Mouse (Mus musculus) forebrain, embryonic 16.5 days (tissue): ENCODE measurements at regions not wholly inside any gene's neighbourhood (a gene's known extent, or its start where the extent isn't known, plus 50 kb on each side); places are given as distances from the start of the nearest gene placed in this dataset.

Experiments
- ATAC-seq: fragments of 200-750 bp; cut with Nextera tagmentation; 2 replicates; pipeline ENCODE4 v1.8.0; 2017; ENCODE audit warnings: mild to moderate bottlenecking, moderate library complexity
- H3K27ac ChIP-seq: fragments of 300-500 bp; sonication (generic); 2 replicates; pipeline ENCODE4 v1.5.1; 2014; ENCODE audit warnings: low read length, control low read depth
- H3K27me3 ChIP-seq: fragments of 300-500 bp; sonication (generic); replicated peaks from 2 replicates; pipeline ENCODE4 v1.6.1; 2014; ENCODE audit warnings: low read length; ENCODE audit not compliant: control insufficient read depth, insufficient read depth
- H3K36me3 ChIP-seq: fragments of 300-500 bp; sonication (generic); 2 replicates; pipeline ENCODE4 v1.6.1; 2014; ENCODE audit not compliant: control insufficient read depth, insufficient read depth
- H3K4me1 ChIP-seq: fragments of 300-500 bp; sonication (generic); replicated peaks from 2 replicates; pipeline ENCODE4 v1.6.1; 2014; ENCODE audit warnings: low read length; ENCODE audit not compliant: control insufficient read depth, insufficient read depth
- H3K4me2 ChIP-seq: fragments of 300-500 bp; sonication (generic); 2 replicates; pipeline ENCODE4 v1.6.1; 2014; ENCODE audit warnings: mild to moderate bottlenecking, low read length, control low read depth
- H3K4me3 ChIP-seq: fragments of 300-500 bp; sonication (generic); replicated peaks from 2 replicates; pipeline ENCODE4 v1.5.1; 2014; ENCODE audit warnings: mild to moderate bottlenecking, low read length, control low read depth
- H3K9ac ChIP-seq: fragments of 300-500 bp; sonication (generic); replicated peaks from 2 replicates; pipeline ENCODE4 v1.6.1; 2014; ENCODE audit warnings: low read depth, low read length, control low read depth
- H3K9me3 ChIP-seq: fragments of 300-500 bp; sonication (generic); 2 replicates; pipeline ENCODE4 v1.6.1; 2016; ENCODE audit warnings: low read length; ENCODE audit not compliant: control insufficient read depth
- WGBS: fragments of 180-500 bp; shearing (Covaris S2); extraction: QIAGEN DNeasy Blood & Tissue Kit; methylation state at CpG from one replicate; pipeline ENCODE4 v1.1.7; 2014; 5-methylcytosine and 5-hydroxymethylcytosine counted together

DNA sequence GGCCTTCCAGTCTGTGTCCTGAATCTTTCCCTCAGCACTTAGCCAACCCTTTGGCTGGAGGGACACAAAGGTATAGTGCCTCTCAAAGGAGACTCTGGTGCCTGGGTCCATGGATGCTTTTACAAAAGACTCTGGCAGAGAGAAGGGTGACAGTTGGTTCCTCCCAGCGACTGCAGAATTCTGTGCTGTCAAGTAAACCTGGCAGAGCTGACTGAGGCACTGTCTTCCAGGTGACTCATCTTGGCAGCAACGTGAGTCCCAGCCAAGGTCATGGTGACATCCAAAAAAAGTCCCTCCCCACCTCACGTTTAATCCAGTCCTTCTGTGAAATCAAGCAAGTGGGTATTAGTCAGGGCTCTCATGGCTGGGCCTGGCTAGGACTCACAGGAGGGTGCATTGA, 150.3 kb downstream of the Fam43a start:
- Histone ChIP-seq H3K4me1 (no peaks in the 10 kb centered on the region), H3K9me3 (no peaks in the 10 kb centered on the region), H3K4me3 (no peak overlapping the region), H3K27me3 (no peaks in the 10 kb centered on the region), H3K9ac (no peak overlapping the region), H3K27ac (no peak overlapping the region), H3K36me3 (no peaks in the 10 kb centered on the region), H3K4me2 (no peak overlapping the region)
- ATAC-seq, result no peak
- 54% methylated on average over 3 of the region's 3 CpGs for WGBS

- no peaks in the 10 kb centered on the region for H3K9me3 ChIP-seq
- H3K4me1 ChIP-seq, result no peaks in the 10 kb centered on the region
- ATAC-seq, result no peak
- H3K27ac ChIP-seq, result no peak overlapping the region
- H3K36me3 ChIP-seq, result no peaks in the 10 kb centered on the region
- H3K4me3 ChIP-seq, result no peak overlapping the region
- H3K27me3 ChIP-seq, result no peaks in the 10 kb centered on the region
- WGBS, result 80% methylated on average over 2 of the region's 2 CpGs
- no peak overlapping the region for H3K4me2 ChIP-seq
- no peak overlapping the region for H3K9ac ChIP-seq
Observed at GRCm38 (mm10) chr16:30755771-30756170, 156.2 kb downstream of the Fam43a start.

DNA sequence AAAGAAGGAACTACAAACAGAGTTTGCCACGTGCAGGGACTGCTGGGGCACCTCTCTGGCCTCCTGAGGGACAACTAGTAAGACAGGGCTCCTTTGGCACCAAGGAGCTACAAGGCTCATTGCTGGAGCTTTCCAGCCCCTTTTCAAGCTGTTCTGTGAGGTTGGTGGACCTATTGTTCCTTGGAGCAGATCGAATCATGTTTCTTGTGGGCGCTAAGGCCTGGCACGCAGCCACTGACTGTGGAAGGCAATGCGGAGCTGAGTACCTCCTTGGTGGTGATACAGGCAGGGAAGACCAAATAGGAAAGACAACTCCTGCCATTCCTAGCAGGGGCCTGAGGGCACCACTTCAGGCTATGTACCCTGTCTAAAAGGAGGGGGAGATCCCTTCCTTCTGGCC, 157.2 kb downstream of the Fam43a start:
- Histone ChIP-seq H3K4me1 (no peaks in the 10 kb centered on the region), H3K27ac (no peak overlapping the region), H3K4me2 (no peak overlapping the region), H3K4me3 (no peak overlapping the region), H3K9me3 (no peaks in the 10 kb centered on the region), H3K9ac (no peak overlapping the region), H3K36me3 (no peaks in the 10 kb centered on the region), H3K27me3 (no peaks in the 10 kb centered on the region)
- WGBS, result 71% methylated on average over 5 of the region's 5 CpGs
- no peak for ATAC-seq

GRCm38 (mm10) chr16:30757556-30757955, 158.0 kb downstream of the Fam43a start:
- H3K27me3 ChIP-seq, result no peaks in the 10 kb centered on the region
- H3K36me3 ChIP-seq, result no peaks in the 10 kb centered on the region
- H3K4me1 ChIP-seq, result no peaks in the 10 kb centered on the region
- H3K4me3 ChIP-seq, result no peak overlapping the region
- H3K27ac ChIP-seq, result no peak overlapping the region
- WGBS, result 67% methylated on average over 3 of the region's 3 CpGs
- ATAC-seq, result no peak
- H3K4me2 ChIP-seq, result no peak overlapping the region
- H3K9me3 ChIP-seq, result no peaks in the 10 kb centered on the region
- no peak overlapping the region for H3K9ac ChIP-seq

GRCm38 (mm10) chr16:30758041-30758440, 158.5 kb downstream of the Fam43a start:
- 82% methylated on average over 6 of the region's 6 CpGs for WGBS
- no peak overlapping the region for H3K27ac ChIP-seq
- no peak overlapping the region for H3K9ac ChIP-seq
- H3K4me3 ChIP-seq, result no peak overlapping the region
- H3K27me3 ChIP-seq, result no peaks in the 10 kb centered on the region
- no peaks in the 10 kb centered on the region for H3K4me1 ChIP-seq
- H3K36me3 ChIP-seq, result no peaks in the 10 kb centered on the region
- no peak overlapping the region for H3K4me2 ChIP-seq
- ATAC-seq, result no peak
- H3K9me3 ChIP-seq, result no peaks in the 10 kb centered on the region

DNA sequence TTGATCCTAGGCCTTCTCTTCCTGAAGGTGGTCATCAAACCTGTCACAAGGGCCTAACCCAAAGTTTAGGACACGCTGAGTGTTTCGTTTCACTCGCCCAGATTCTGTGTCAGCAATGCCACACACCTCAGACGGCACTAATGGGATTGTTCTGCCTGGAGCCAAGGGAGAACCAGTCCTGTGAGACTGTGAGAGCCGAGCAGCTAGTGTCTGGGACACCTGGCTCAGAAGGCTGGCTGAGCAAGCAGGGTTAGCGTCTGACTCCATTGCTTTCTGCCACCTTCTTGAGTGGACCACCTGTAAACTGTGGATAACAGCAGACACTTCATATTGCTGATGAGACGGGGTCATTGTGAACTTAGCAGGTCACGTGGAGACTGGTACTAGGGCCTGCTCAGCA, 160.0 kb downstream of the Fam43a start:
- Histone ChIP-seq H3K9ac (no peak overlapping the region), H3K4me2 (no peak overlapping the region), H3K27ac (no peak overlapping the region), H3K4me3 (no peak overlapping the region), H3K27me3 (no peaks in the 10 kb centered on the region), H3K9me3 (no peaks in the 10 kb centered on the region), H3K36me3 (no peaks in the 10 kb centered on the region), H3K4me1 (no peaks in the 10 kb centered on the region)
- WGBS, result 77% methylated on average over 8 of the region's 8 CpGs
- no peak for ATAC-seq

DNA sequence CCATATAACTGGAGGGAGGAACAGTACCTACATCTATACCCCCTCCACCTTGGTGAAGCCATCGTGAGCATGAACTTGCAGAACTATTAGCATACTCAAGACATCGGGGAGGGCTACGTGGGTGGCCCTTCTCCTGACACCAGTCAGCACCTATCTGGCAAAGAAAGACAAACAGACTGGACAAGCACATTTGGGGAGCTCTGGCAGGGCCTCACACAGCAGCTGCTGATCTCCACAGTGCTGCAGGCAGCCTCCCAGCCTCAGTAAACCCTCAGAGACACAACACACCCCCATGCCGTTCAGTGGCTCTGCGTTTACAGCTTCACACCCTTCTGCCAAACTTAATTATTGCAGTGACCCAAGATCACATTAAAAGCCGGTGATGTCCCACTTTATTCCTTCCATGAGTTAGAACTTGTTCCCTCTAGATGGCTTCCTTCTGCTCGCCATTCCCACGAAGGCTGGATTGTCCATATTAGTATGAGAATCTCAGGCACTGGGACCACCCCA, 161.7 kb downstream of the Fam43a start:
- no peak overlapping the region for H3K4me2 ChIP-seq
- H3K9me3 ChIP-seq, result no peaks in the 10 kb centered on the region
- no peak overlapping the region for H3K4me3 ChIP-seq
- H3K27me3 ChIP-seq, result no peaks in the 10 kb centered on the region
- H3K4me1 ChIP-seq, result no peaks in the 10 kb centered on the region
- no peak for ATAC-seq
- WGBS, result 75% methylated on average over 8 of the region's 8 CpGs
- no peak overlapping the region for H3K27ac ChIP-seq
- H3K36me3 ChIP-seq, result no peaks in the 10 kb centered on the region
- H3K9ac ChIP-seq, result no peak overlapping the region

DNA sequence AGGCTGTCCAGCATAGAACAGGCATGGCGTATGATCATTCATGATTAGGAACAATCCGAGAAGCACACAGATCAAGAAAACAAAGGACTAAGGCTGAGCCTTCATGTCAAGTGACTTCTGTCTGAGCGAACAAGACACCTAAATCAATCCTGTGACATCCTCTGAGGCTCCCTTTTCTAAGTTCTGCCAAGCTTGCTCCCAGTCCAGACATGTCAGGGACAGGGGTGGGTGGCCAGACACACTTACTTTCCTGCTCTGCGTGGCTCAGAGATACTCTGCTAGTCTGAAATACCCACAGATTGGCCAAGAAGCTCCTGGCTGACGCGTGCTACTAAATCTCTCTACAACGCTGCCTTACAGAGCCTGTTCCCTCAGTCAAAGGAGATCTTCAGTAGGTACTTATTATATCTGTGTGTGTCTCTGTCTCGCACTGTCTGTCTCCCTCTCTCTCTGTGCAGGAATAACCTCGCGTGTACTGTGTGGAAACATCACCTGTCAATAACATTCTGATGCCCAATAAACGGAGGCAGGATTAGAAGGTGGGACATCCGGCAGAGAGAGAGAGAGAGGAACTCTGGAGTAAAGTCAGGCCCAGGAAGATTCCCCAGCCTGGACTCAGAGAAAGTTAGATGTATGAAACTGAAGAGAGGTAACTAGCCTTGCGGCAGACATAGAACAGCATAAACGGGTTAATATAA, 163.5 kb downstream of the Fam43a start:
- H3K36me3 ChIP-seq, result no peaks in the 10 kb centered on the region
- H3K27me3 ChIP-seq, result no peaks in the 10 kb centered on the region
- H3K9me3 ChIP-seq, result no peaks in the 10 kb centered on the region
- H3K9ac ChIP-seq, result no peak overlapping the region
- no peak for ATAC-seq
- H3K4me1 ChIP-seq, result no peaks in the 10 kb centered on the region
- no peak overlapping the region for H3K4me2 ChIP-seq
- no peak overlapping the region for H3K4me3 ChIP-seq
- H3K27ac ChIP-seq, result no peak overlapping the region
- 78% methylated on average over 14 of the region's 14 CpGs for whole genome bisulfite sequencing

DNA sequence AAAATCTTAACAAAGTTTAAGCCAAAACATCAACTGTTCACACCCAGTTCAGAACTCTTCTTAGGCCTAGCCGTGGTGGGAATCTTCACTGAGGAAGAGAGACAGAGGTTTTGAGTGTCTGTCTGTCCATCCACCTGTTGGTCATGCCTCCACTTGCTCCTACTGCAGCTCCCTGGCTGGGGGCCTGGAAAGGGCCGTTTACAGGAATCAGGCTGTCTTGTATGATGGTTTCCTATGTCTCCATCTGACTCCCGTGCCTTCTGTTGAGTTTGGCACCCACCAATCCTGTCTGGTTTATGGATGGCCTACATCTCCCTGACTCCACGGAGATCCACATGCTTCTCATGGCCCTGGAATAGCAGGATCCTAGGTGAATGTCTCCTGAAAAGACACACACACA, 166.1 kb downstream of the Fam43a start:
- no peaks in the 10 kb centered on the region for H3K4me1 ChIP-seq
- ATAC-seq, result no peak
- H3K36me3 ChIP-seq, result no peaks in the 10 kb centered on the region
- WGBS, result 81% methylated on average over 4 of the region's 4 CpGs
- H3K27ac ChIP-seq, result no peak overlapping the region
- no peak overlapping the region for H3K4me2 ChIP-seq
- no peak overlapping the region for H3K9ac ChIP-seq
- no peak overlapping the region for H3K4me3 ChIP-seq
- H3K27me3 ChIP-seq, result no peaks in the 10 kb centered on the region
- H3K9me3 ChIP-seq, result no peaks in the 10 kb centered on the region

DNA sequence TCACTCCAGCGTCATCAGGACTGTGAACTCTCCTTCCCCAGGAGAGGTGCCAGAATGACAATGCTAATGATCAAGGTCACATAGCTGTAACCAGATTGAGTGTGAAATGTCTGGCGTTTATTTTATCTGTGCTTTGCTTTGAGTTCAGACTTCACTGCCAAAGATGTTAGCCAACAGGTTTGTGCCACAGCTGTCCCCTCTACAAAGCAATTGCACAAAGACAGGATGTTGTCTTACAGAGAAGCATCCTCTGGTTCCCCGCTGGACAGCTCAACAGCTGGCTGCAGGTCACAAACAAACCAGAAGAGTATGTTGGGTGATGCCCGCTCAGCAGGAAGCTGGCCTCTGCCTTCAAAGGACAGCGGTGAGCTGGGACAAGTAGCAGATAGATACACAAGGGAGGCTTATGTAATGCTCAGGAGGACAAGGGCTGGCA, 169.5 kb downstream of the Fam43a start:
- WGBS, result 32% methylated on average over 5 of the region's 5 CpGs

More for the DNA sequence above, 169.5 kb downstream of the Fam43a start:
- Histone ChIP-seq H3K9ac (no peak overlapping the region), H3K4me3 (no peak overlapping the region), H3K36me3 (no peaks in the 10 kb centered on the region), H3K4me2 (no peak overlapping the region), H3K9me3 (no peaks in the 10 kb centered on the region), H3K27ac (no peak overlapping the region), H3K4me1 (no peaks in the 10 kb centered on the region), H3K27me3 (no peaks in the 10 kb centered on the region)
- ATAC-seq, result no peak
